Comparison of ENCODE assay signal across 13 mouse cellular contexts in genomic region chr11:97387811-97388210, GRCm38 (mm10). TPM values are rescaled to one million over a fixed set of nuclear protein-coding genes. Genes with fewer than 3 reads are reported as not detected.
DNase-seq lines count a peak whose midpoint lies in the region; ATAC-seq lines count a peak whose summit lies in the region.
"Had no signal": no experiment of that assay in that cellular context is flagged by ENCODE, and none has a peak within 500 bp of the region (broad histone marks: within the 10 kb centered on the region; RNA-seq: fewer than 3 reads in every experiment).

No protein-coding gene starts in this region.

- ATAC-seq in megakaryocyte, adult 5-6 weeks (ENCODE audit: poor library complexity, severe bottlenecking), result no peak
- ATAC-seq: CD4-positive, CD25-positive, alpha-beta regulatory T cell, adult 4 months; forebrain, embryonic 15.5 days had no signal

- DNase-seq in adrenal gland, adult (ENCODE audit: inconsistent age in 2 of 2, low spot score in 1 of 2), result peak; percentile 77 to 88
- DNase-seq in adrenal gland, postnatal 4 days (ENCODE audit: low spot score in 2 of 2), result no peak
- peak; percentile 66 for DNase-seq in ovary, adult 18-20 months (ENCODE audit: low spot score)
- DNase-seq in ovary, postnatal 10 days (ENCODE audit: low spot score), result no peak
- peak; percentile 42 for DNase-seq in adrenal gland, postnatal 25 days
- DNase-seq in layer of hippocampus, postnatal 14 days (ENCODE audit: low spot score in 2 of 2), result no peak
- DNase-seq: B cell, adult 2 months; cerebellum, adult 11 months; cerebellum, adult 8-10 months; cerebellum, postnatal 25 days had no signal

RNA-seq across cellular contexts. Expression of gene Socs7, which starts 25.5 kb away (rescaled TPM):
- total RNA-seq in adrenal gland, postnatal 4 days (2021), result 10 to 100 TPM; 25.6 to 27.4 TPM
- 21.0 and 27.5 TPM in 2 replicates for total RNA-seq in adrenal gland, postnatal 25 days (2021)
- total RNA-seq in megakaryocyte, adult 5-6 weeks (2015), result 4.0 and 4.4 TPM in 2 replicates
- 7.6 and 8.5 TPM in 2 replicates for total RNA-seq in megakaryocyte, adult 5-6 weeks (2017)
- total RNA-seq in layer of hippocampus, postnatal 14 days (2021), result 10 to 100 TPM; 75.2 to 77.8 TPM

RNA-seq across cellular contexts. Expression of gene Arhgap23, which starts 27.5 kb away (rescaled TPM):
- 10 to 100 TPM; 37.9 to 38.6 TPM for total RNA-seq in adrenal gland, postnatal 4 days (2021)
- 29.5 and 37.8 TPM in 2 replicates for total RNA-seq in adrenal gland, postnatal 25 days (2021)
- 7.7 and 9.8 TPM in 2 replicates for total RNA-seq in megakaryocyte, adult 5-6 weeks (2015)
- total RNA-seq in megakaryocyte, adult 5-6 weeks (2017), result 5.8 and 9.4 TPM in 2 replicates
- total RNA-seq in layer of hippocampus, postnatal 14 days (2021), result 10 to 100 TPM; 66.7 to 70.0 TPM

RNA-seq across cellular contexts. Expression of gene Gpr179, which starts 35.9 kb away (rescaled TPM):
- 10 to 100 TPM; 10.3 to 11.1 TPM for total RNA-seq in adrenal gland, postnatal 4 days (2021)
- 1.8 and 4.7 TPM in 2 replicates for total RNA-seq in adrenal gland, postnatal 25 days (2021)
- not detected in 2 replicates for total RNA-seq in megakaryocyte, adult 5-6 weeks (2015)
- under 0.01 TPM in 1 of 2 replicates, not detected in the other for total RNA-seq in megakaryocyte, adult 5-6 weeks (2017)
- under 1 TPM; 0.21 to 0.24 TPM for total RNA-seq in layer of hippocampus, postnatal 14 days (2021)

Comparison
In these comparisons a context has a peak if more than half of its experiments do, and no peak if none do; other contexts are left out.
1. DNase-seq: peak in adrenal gland, adult (2 of 2), ovary, adult 18-20 months (single experiment) and adrenal gland, postnatal 25 days (single experiment); none in adrenal gland, postnatal 4 days (0 of 2), ovary, postnatal 10 days (single experiment) and layer of hippocampus, postnatal 14 days (0 of 2).